Mouse (Mus musculus) CH12.LX (cell line): ENCODE measurements around the gene Tnfaip6. TPM values are rescaled to one million over a fixed set of nuclear protein-coding genes. Genes with fewer than 3 reads are reported as not detected.

Experiments
- DNase-seq: peaks from one replicate; pipeline ENCODE4 v3.0.0-alpha.2; 2013; ENCODE audit errors: extremely low read depth
- H3K27ac ChIP-seq: 2 replicates; pipeline ENCODE4 v1.5.1; 2012; ENCODE audit warnings: low read depth, mild to moderate bottlenecking, control low read depth, moderate library complexity; ENCODE audit not compliant: insufficient read depth
- H3K27me3 ChIP-seq: replicated peaks from 2 replicates; pipeline ENCODE3; 2012; ENCODE audit warnings: inconsistent platforms
- H3K36me3 ChIP-seq, 2 experiments: replicated peaks in 1 of 2; 2 replicates each; pipeline versions ENCODE3 to v1.6.1; 2012; ENCODE audit warnings: inconsistent platforms in 1 of 2, low read length in 1 of 2, mild to moderate bottlenecking in 1 of 2, mixed read lengths in 1 of 2, moderate library complexity in 1 of 2; ENCODE audit not compliant: control insufficient read depth in 1 of 2, insufficient read depth in 1 of 2
- H3K4me1 ChIP-seq, 2 experiments: 2 replicates each; pipeline ENCODE4 v1.6.1; 2012; ENCODE audit warnings: inconsistent platforms in 1 of 2, moderate library complexity in 1 of 2; ENCODE audit not compliant: insufficient read depth in 2 of 2, control insufficient read depth in 1 of 2
- H3K4me2 ChIP-seq: 2 replicates; pipeline ENCODE4 v1.6.1; 2012; ENCODE audit warnings: low read depth, mild to moderate bottlenecking, control low read depth; ENCODE audit not compliant: poor library complexity, insufficient read depth, severe bottlenecking
- H3K4me3 ChIP-seq, 3 experiments: fragments of 150-350 bp in 1 of 3; sonication (generic) in 1 of 3; replicated peaks in 1 of 3; 2 replicates each; pipeline versions ENCODE3 to v1.5.1; 2011 to 2012; ENCODE audit warnings: low read depth in 2 of 3, low read length in 2 of 3, mild to moderate bottlenecking in 2 of 3, moderate library complexity in 2 of 3, control low read depth in 1 of 3, improper control_type of control experiment in 1 of 3, inconsistent platforms in 1 of 3, mixed read lengths in 1 of 3; ENCODE audit not compliant: poor library complexity in 1 of 3
- H3K79me2 ChIP-seq: replicated peaks from 2 replicates; pipeline ENCODE4 v1.6.1; 2012; ENCODE audit warnings: mild to moderate bottlenecking, moderate library complexity; ENCODE audit not compliant: control insufficient read depth, poor library complexity, insufficient read depth, severe bottlenecking; ENCODE audit errors: extremely low read depth
- H3K9ac ChIP-seq: 2 replicates; pipeline ENCODE4 v1.6.1; 2012; ENCODE audit warnings: low read depth, mild to moderate bottlenecking, control low read depth, moderate library complexity; ENCODE audit not compliant: insufficient read depth
- H3K9me3 ChIP-seq: replicated peaks from 2 replicates; pipeline ENCODE3; 2012; ENCODE audit warnings: low read length, inconsistent platforms, mixed read lengths
- CHD1 ChIP-seq: IDR thresholded peaks from 2 replicates; pipeline ENCODE4 v1.6.1; 2012; ENCODE audit warnings: low read depth, low read length, improper control_type of control experiment, inconsistent platforms
- CHD2 ChIP-seq: IDR thresholded peaks from 2 replicates; pipeline ENCODE4 v1.6.1; 2011; ENCODE audit warnings: low read length, improper control_type of control experiment
- E2F4 ChIP-seq: IDR thresholded peaks from 2 replicates; pipeline ENCODE4 v1.6.1; 2011; ENCODE audit warnings: low read depth, low read length, improper control_type of control experiment; ENCODE audit not compliant: insufficient replicate concordance
- EP300 ChIP-seq: IDR thresholded peaks from 2 replicates; pipeline ENCODE4 v1.6.1; 2011; ENCODE audit warnings: low read length, improper control_type of control experiment
- GABPA ChIP-seq: IDR thresholded peaks from 2 replicates; pipeline ENCODE4 v1.6.1; 2012; ENCODE audit warnings: low read depth, low read length, improper control_type of control experiment, inconsistent platforms; ENCODE audit not compliant: insufficient replicate concordance
- IRF4 ChIP-seq: IDR thresholded peaks from 2 replicates; pipeline ENCODE4 v1.6.1; 2014; ENCODE audit warnings: low read depth, mild to moderate bottlenecking, inconsistent platforms, low read length, improper control_type of control experiment
- MAFK ChIP-seq: IDR thresholded peaks from 2 replicates; pipeline ENCODE4 v1.6.1; 2011; ENCODE audit warnings: low read length, improper control_type of control experiment; ENCODE audit not compliant: insufficient replicate concordance
- MAZ ChIP-seq: IDR thresholded peaks from 2 replicates; pipeline ENCODE4 v1.6.1; 2012; ENCODE audit warnings: low read depth, mild to moderate bottlenecking, inconsistent platforms, low read length, improper control_type of control experiment, moderate library complexity
- MEF2A ChIP-seq: IDR thresholded peaks from 2 replicates; pipeline ENCODE4 v1.6.1; 2014; ENCODE audit warnings: low read depth, mild to moderate bottlenecking, inconsistent platforms, low read length, improper control_type of control experiment, borderline replicate concordance
- MYC ChIP-seq: IDR thresholded peaks from 2 replicates; pipeline ENCODE4 v1.6.1; 2011; ENCODE audit warnings: low read depth, mild to moderate bottlenecking, improper control_type of control experiment, low read length
- NELFE ChIP-seq: IDR thresholded peaks from 2 replicates; pipeline ENCODE4 v1.6.1; 2011; ENCODE audit warnings: low read depth, low read length, improper control_type of control experiment
- PAX5 ChIP-seq: IDR thresholded peaks from 2 replicates; pipeline ENCODE4 v1.6.1; 2012; ENCODE audit warnings: low read length, inconsistent platforms, mixed read lengths
- POLR2AphosphoS2 ChIP-seq: IDR thresholded peaks from 2 replicates; pipeline ENCODE4 v1.6.1; 2011; ENCODE audit warnings: low read depth, low read length, improper control_type of control experiment
- RAD21 ChIP-seq: IDR thresholded peaks from 2 replicates; pipeline ENCODE4 v1.6.1; 2011; ENCODE audit warnings: low read depth, mild to moderate bottlenecking, low read length, improper control_type of control experiment, moderate library complexity
- SIN3A ChIP-seq: IDR thresholded peaks from 2 replicates; pipeline ENCODE4 v1.6.1; 2012; ENCODE audit warnings: low read length, improper control_type of control experiment, inconsistent platforms
- TBP ChIP-seq: conservative IDR thresholded peaks from 2 replicates; pipeline ENCODE4 v1.6.1; 2011; ENCODE audit warnings: low read depth, low read length, improper control_type of control experiment
- TCF12 ChIP-seq: IDR thresholded peaks from 2 replicates; pipeline ENCODE4 v1.6.1; 2014; ENCODE audit warnings: low read depth, mild to moderate bottlenecking, inconsistent platforms, low read length, improper control_type of control experiment
- UBTF ChIP-seq: IDR thresholded peaks from 2 replicates; pipeline ENCODE4 v1.6.1; 2012; ENCODE audit warnings: low read depth, mild to moderate bottlenecking, inconsistent platforms, low read length, improper control_type of control experiment, moderate library complexity
- USF2 ChIP-seq: conservative IDR thresholded peaks from 2 replicates; pipeline ENCODE4 v1.6.1; 2011; ENCODE audit warnings: low read depth, low read length, improper control_type of control experiment
- ZC3H11A ChIP-seq: IDR thresholded peaks from 2 replicates; pipeline ENCODE4 v1.6.1; 2012; ENCODE audit warnings: low read depth, mild to moderate bottlenecking, inconsistent platforms, low read length, improper control_type of control experiment
- ZMIZ1 ChIP-seq: IDR thresholded peaks from 2 replicates; pipeline ENCODE4 v1.6.1; 2012; ENCODE audit warnings: low read depth, mild to moderate bottlenecking, inconsistent platforms, low read length, improper control_type of control experiment
- ZNF384 ChIP-seq: IDR thresholded peaks from 2 replicates; pipeline ENCODE4 v1.6.1; 2012; ENCODE audit warnings: low read depth, low read length, improper control_type of control experiment, inconsistent platforms
- dilution Hi-C: fragments of 300-500 bp; cut with MboI; formaldehyde crosslinking; loops from 2 replicates; pipeline ENCODE4 v1.14.3; 2020; ENCODE audit warnings: low sequenced_read_pairs; ENCODE audit not compliant: extremely low pct_unique_long_range_greater_than_20kb, extremely low pct_ligation_motif_present
- in situ Hi-C: fragments of 300-500 bp; cut with MboI; formaldehyde crosslinking; loops from 3 replicates; pipeline ENCODE4 v1.14.3; 2019; ENCODE audit warnings: low sequenced_read_pairs, low pct_ligation_motif_present, low pct_unique_long_range_greater_than_20kb, mixed read lengths
- polyA plus RNA-seq: library from polyadenylated mRNA; unstranded; fragments of >175 nt; gene quantifications from 2 replicates; pipeline ENCODE4 v1.2.1, GENCODE M21; 2012; ENCODE audit warnings: low read depth; ENCODE audit not compliant: insufficient read length
- total RNA-seq, 2 experiments: library from RNA; depleted of rRNA; stranded (reverse); fragments of 300-350 nt in 1 of 2; fragments of >200 nt in 1 of 2; gene quantifications; 2 replicates each; pipeline ENCODE4 v1.2.3; 2012 to 2014

Tnfaip6 gene
- total and polyA plus RNA-seq, 3 experiments: 0.13 to 0.59 (median 0.34) TPM

DNA sequence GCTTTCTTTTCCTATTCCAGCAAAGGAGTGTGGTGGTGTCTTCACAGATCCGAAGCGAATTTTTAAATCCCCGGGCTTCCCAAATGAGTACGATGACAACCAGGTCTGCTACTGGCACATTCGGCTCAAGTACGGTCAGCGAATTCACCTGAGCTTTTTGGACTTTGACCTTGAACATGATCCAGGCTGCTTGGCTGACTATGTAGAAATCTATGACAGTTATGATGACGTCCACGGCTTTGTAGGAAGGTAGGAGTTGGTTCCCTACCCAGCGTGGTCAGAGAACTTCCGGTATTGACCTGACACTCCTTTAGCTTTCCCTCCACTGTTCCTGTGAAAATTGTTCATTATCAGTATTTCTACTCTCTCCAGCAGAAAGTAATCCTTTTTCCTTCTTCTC is 13.0 kb downstream of the Tnfaip6 start:
- in situ Hi-C loops (no loop called here), dilution Hi-C loops (no loop called here)
- Histone ChIP-seq H3K9ac (no peak overlapping the region), H3K36me3 (no peaks in the 10 kb centered on the region), H3K27ac (no peak overlapping the region), H3K4me3 (no peak overlapping the region), H3K79me2 (no peaks in the 10 kb centered on the region), H3K27me3 (no peaks in the 10 kb centered on the region), H3K4me1 (peaks cover 0 to 4% of the 10 kb centered on the region in 2 experiments; a peak in 2 of 4 replicates), H3K4me2 (no peak overlapping the region), H3K9me3 (no peaks in the 10 kb centered on the region)
- no peak for TF ChIP-seq MEF2A
- TF ChIP-seq MYC: no peak
- TF ChIP-seq ZNF384: no peak
- TF ChIP-seq MAZ: no peak
- no peak for TF ChIP-seq UBTF
- TF ChIP-seq EP300: no peak
- TF ChIP-seq POLR2AphosphoS2: no peak
- TF ChIP-seq IRF4: no peak
- no peak for TF ChIP-seq TCF12
- no peak for TF ChIP-seq ZMIZ1
- no peak for TF ChIP-seq E2F4
- TF ChIP-seq CHD2: no peak
- TF ChIP-seq ZC3H11A: no peak
- TF ChIP-seq PAX5: no peak
- no peak for TF ChIP-seq MAFK
- DNase-seq: no peak

DNA sequence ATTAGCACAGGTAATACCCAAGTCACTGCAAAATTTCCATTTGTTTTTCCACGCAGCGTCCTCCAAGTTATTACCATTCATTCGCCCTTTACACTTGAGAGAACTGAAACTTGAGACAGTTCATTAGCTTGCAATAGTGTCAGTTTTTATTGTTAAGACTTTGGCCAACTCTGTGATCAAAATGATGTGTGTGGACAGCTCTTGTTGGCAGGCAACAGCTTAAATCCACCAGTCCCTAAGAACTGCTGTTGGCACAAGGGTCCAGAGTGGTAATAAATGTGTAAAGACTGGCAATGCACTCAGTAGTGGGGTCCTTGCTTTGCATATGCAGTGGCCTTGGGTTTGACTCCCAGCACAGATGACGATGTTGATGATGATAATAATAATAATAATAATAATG is 14.5 kb downstream of the Tnfaip6 start:
- Histone ChIP-seq H3K36me3 (no peaks in the 10 kb centered on the region), H3K27me3 (no peaks in the 10 kb centered on the region), H3K4me1 (peaks cover 0 to 4% of the 10 kb centered on the region in 2 experiments; a peak in 2 of 4 replicates), H3K4me2 (no peak overlapping the region), H3K79me2 (no peaks in the 10 kb centered on the region), H3K9ac (no peak overlapping the region), H3K4me3 (no peak overlapping the region), H3K27ac (no peak overlapping the region), H3K9me3 (no peaks in the 10 kb centered on the region)
- dilution Hi-C loops: no loop called here
- in situ Hi-C loops: no loop called here
- no peak for DNase-seq
- TF ChIP-seq NELFE (no peak), USF2 (no peak), RAD21 (no peak), IRF4 (no peak), SIN3A (no peak), CHD1 (no peak), TBP (no peak), MAFK (no peak), EP300 (no peak), ZMIZ1 (no peak), GABPA (no peak), ZC3H11A (no peak), ZNF384 (no peak), MAZ (no peak)
